Mouse (Mus musculus): ENCODE measurements at regions not wholly inside any gene's neighbourhood (a gene's known extent, or its start where the extent isn't known, plus 50 kb on each side); places are given as distances from the start of the nearest gene placed in this dataset.
"Not testable (repeated sequence)": the region's sequence is repeated elsewhere in the genome, so short reads cannot be mapped to it uniquely, and the experiment has no call there.

- no peak for DNase-seq (ENCODE audit: low spot score in 2 of 2)
Observed at GRCm38 (mm10) chr13:5603905-5604596, 257.2 kb upstream of the Klf6 start.

- no peak for DNase-seq (ENCODE audit: low spot score in 2 of 2)
Observed at GRCm38 (mm10) chr13:5605418-5605817, 255.9 kb upstream of the Klf6 start.

- no peak for DNase-seq (ENCODE audit: low spot score in 2 of 2)
Observed at GRCm38 (mm10) chr13:5607462-5607861, 253.8 kb upstream of the Klf6 start.

- DNase-seq (ENCODE audit: low spot score in 2 of 2): no peak
Observed at GRCm38 (mm10) chr13:5614186-5614737, 247.0 kb upstream of the Klf6 start.

- no peak for DNase-seq (ENCODE audit: low spot score in 2 of 2)
Observed at GRCm38 (mm10) chr13:5614833-5615232, 246.4 kb upstream of the Klf6 start.

- DNase-seq (ENCODE audit: low spot score in 2 of 2): no peak
Observed at GRCm38 (mm10) chr13:5615327-5615726, 246.0 kb upstream of the Klf6 start.

- DNase-seq (ENCODE audit: low spot score in 2 of 2): no peak
Observed at GRCm38 (mm10) chr13:5628124-5628523, 233.2 kb upstream of the Klf6 start.

GRCm38 (mm10) chr13:5634960-5635359 lies 226.3 kb upstream of the Klf6 start:
- no peak for DNase-seq (ENCODE audit: low spot score in 2 of 2)

GRCm38 (mm10) chr13:5641743-5642510 lies 219.4 kb upstream of the Klf6 start:
- no peak for DNase-seq (ENCODE audit: low spot score in 2 of 2)

GRCm38 (mm10) chr13:5648276-5648675 lies 213.0 kb upstream of the Klf6 start:
- no peak for DNase-seq (ENCODE audit: low spot score in 2 of 2)

- DNase-seq (ENCODE audit: low spot score in 2 of 2): no peak
Observed at GRCm38 (mm10) chr13:5657556-5657955, 203.7 kb upstream of the Klf6 start.

GRCm38 (mm10) chr13:5666235-5667007 lies 194.9 kb upstream of the Klf6 start:
- DNase-seq (ENCODE audit: low spot score in 2 of 2): no peak

- no peak for DNase-seq (ENCODE audit: low spot score in 2 of 2)
Observed at GRCm38 (mm10) chr13:5675668-5676067, 185.6 kb upstream of the Klf6 start.

GRCm38 (mm10) chr13:5690124-5690523 lies 171.2 kb upstream of the Klf6 start:
- DNase-seq (ENCODE audit: low spot score in 2 of 2): no peak

GRCm38 (mm10) chr13:5690680-5691079 lies 170.6 kb upstream of the Klf6 start:
- not testable (repeated sequence) for DNase-seq (ENCODE audit: low spot score in 2 of 2)

GRCm38 (mm10) chr13:5694626-5695025 lies 166.7 kb upstream of the Klf6 start:
- no peak for DNase-seq (ENCODE audit: low spot score in 2 of 2)

- not testable (repeated sequence) for DNase-seq (ENCODE audit: low spot score in 2 of 2)
Observed at GRCm38 (mm10) chr13:5695581-5695980, 165.7 kb upstream of the Klf6 start.

- no peak for DNase-seq (ENCODE audit: low spot score in 2 of 2)
Observed at GRCm38 (mm10) chr13:5696377-5696776, 164.9 kb upstream of the Klf6 start.

GRCm38 (mm10) chr13:5697329-5697728 lies 164.0 kb upstream of the Klf6 start:
- not testable (repeated sequence) for DNase-seq (ENCODE audit: low spot score in 2 of 2)

- DNase-seq (ENCODE audit: low spot score in 2 of 2): no peak
Observed at GRCm38 (mm10) chr13:5702071-5702470, 159.2 kb upstream of the Klf6 start.

- no peak for DNase-seq (ENCODE audit: low spot score in 2 of 2)
Observed at GRCm38 (mm10) chr13:5704991-5705390, 156.3 kb upstream of the Klf6 start.

- DNase-seq (ENCODE audit: low spot score in 2 of 2): no peak
Observed at GRCm38 (mm10) chr13:5711646-5712045, 149.6 kb upstream of the Klf6 start.

Measured in thymus, postnatal 10 days (tissue).